Comparison of ENCODE assay signal across 16 mouse cellular contexts in the genomic region with DNA sequence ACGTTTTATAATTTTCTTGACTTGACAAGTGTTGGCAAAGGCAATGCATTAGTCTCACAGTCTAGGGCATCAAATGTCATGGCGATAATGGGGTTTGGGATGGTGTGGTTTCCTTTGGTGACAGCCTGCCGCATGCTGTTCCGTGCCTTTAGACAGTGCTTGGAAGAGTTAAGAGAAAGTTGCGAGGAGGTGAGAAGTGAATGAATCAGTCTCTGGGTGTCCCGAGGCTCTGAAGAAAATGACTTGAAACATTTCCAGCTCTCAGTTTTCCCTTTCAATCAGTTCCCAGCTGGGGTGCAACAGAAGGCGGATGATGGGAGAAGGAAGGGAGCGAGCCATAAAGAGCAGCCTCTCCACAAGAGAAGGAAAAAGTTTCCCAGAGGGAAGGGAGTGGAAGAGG.
DNase-seq lines count a peak whose midpoint lies in the region; ATAC-seq lines count a peak whose summit lies in the region.
"Had no signal": no experiment of that assay in that cellular context is flagged by ENCODE, and none has a peak within 500 bp of the region (broad histone marks: within the 10 kb centered on the region; RNA-seq: fewer than 3 reads in every experiment).

No protein-coding gene starts in this region.

- H3K9me3 ChIP-seq in lung, embryonic 16.5 days (ENCODE audit: control insufficient read depth, low read length) = no peaks in the 10 kb centered on the region
- H3K9me3 ChIP-seq: intestine, embryonic 15.5 days had no signal

- H3K4me2 ChIP-seq in lung, embryonic 16.5 days (ENCODE audit: low read depth, low read length) = peak overlapping the region; percentile 30
- H3K4me2 ChIP-seq: intestine, embryonic 15.5 days had no signal

- 35% methylated on average over 8 of the region's 8 CpGs for WGBS in lung, embryonic 16.5 days

- H3K36me3 ChIP-seq in lung, embryonic 16.5 days (ENCODE audit: control insufficient read depth, insufficient read depth, low read length) = no peaks in the 10 kb centered on the region
- H3K36me3 ChIP-seq: intestine, embryonic 15.5 days had no signal

- intact Hi-C loops in left cerebral cortex, postnatal 14 days (cut with DNase I) = no loop called here

- no peak overlapping the region for H3K4me3 ChIP-seq in lung, embryonic 16.5 days (ENCODE audit: low read length)
- H3K4me3 ChIP-seq: intestine, embryonic 15.5 days; megakaryocyte, embryonic 14.5 days had no signal

- no peaks in the 10 kb centered on the region for H3K4me1 ChIP-seq in lung, embryonic 16.5 days (replicated peaks; ENCODE audit: control insufficient read depth, insufficient read depth, low read length)
- H3K4me1 ChIP-seq: intestine, embryonic 15.5 days; megakaryocyte, embryonic 14.5 days had no signal

- DNase-seq in frontal cortex, postnatal 25 days (ENCODE audit: low spot score in 2 of 2) = no peak
- DNase-seq in lung, postnatal 14 days = no peak
- DNase-seq in frontal cortex, adult 2 months (ENCODE audit: extremely low spot score in 1 of 2, low spot score in 1 of 2) = peak; percentile 11 to 72
- DNase-seq in left cerebral cortex, postnatal 14 days (ENCODE audit: low spot score in 2 of 2) = peak; percentile 38 to 40
- DNase-seq in retina, embryonic 14.5 days (ENCODE audit: low spot score) = no peak
- DNase-seq: adrenal gland, adult 2 months; cerebellum, postnatal 25 days; heart, adult 18-20 months; kidney, postnatal 25 days; thymus, adult 18-20 months had no signal

- no peak overlapping the region for H3K9ac ChIP-seq in lung, embryonic 16.5 days (ENCODE audit: low read length)
- H3K9ac ChIP-seq: intestine, embryonic 15.5 days; liver, embryonic 14.5 days had no signal

- no peaks in the 10 kb centered on the region for H3K27me3 ChIP-seq in lung, embryonic 16.5 days (ENCODE audit: control insufficient read depth, insufficient read depth, low read depth, low read length)
- H3K27me3 ChIP-seq: intestine, embryonic 15.5 days; megakaryocyte, embryonic 14.5 days had no signal

- H3K27ac ChIP-seq in lung, embryonic 16.5 days (ENCODE audit: low read length) = no peak overlapping the region
- H3K27ac ChIP-seq: intestine, embryonic 15.5 days; liver, embryonic 14.5 days had no signal

- ATAC-seq in frontal cortex, adult (ENCODE audit: low TSS enrichment) = peak; percentile 95
- peak; percentile 85 for ATAC-seq in lung, embryonic 16.5 days (ENCODE audit: low read depth)
- ATAC-seq in megakaryocyte progenitor cell, adult 5-6 weeks (replicated peaks; ENCODE audit: poor library complexity) = no peak
- ATAC-seq: intestine, embryonic 15.5 days had no signal

Comparison
In these comparisons a context has a peak if more than half of its experiments do, and no peak if none do; other contexts are left out.
1. DNase-seq: peak in frontal cortex, adult 2 months (2 of 2) and left cerebral cortex, postnatal 14 days (2 of 2); none in frontal cortex, postnatal 25 days (0 of 2), lung, postnatal 14 days (single experiment) and retina, embryonic 14.5 days (single experiment).